Mouse (Mus musculus) forebrain, postnatal 0 days (tissue): ENCODE measurements around the gene Cdh13. TPM values are rescaled to one million over a fixed set of nuclear protein-coding genes. Genes with fewer than 3 reads are reported as not detected.

Experiments
- ATAC-seq: fragments of 200-750 bp; cut with Nextera tagmentation; 2 replicates; pipeline ENCODE4 v1.8.0; 2017; ENCODE audit warnings: mild to moderate bottlenecking, moderate library complexity
- DNase-seq: peaks from one replicate; pipeline ENCODE4 v3.0.0-alpha.2; 2015
- H3K27ac ChIP-seq: fragments of 300-500 bp; sonication (generic); 2 replicates; pipeline ENCODE4 v1.5.1; 2014; ENCODE audit warnings: low read depth, mild to moderate bottlenecking, antibody characterized with exemption, low read length, moderate library complexity, mixed read lengths
- H3K27me3 ChIP-seq: fragments of 300-500 bp; sonication (generic); 2 replicates; pipeline ENCODE4 v1.6.1; 2014; ENCODE audit warnings: mild to moderate bottlenecking, low read length, mixed read lengths; ENCODE audit not compliant: insufficient read depth
- H3K36me3 ChIP-seq: fragments of 300-500 bp; sonication (generic); 2 replicates; pipeline ENCODE4 v1.6.1; 2014; ENCODE audit warnings: mild to moderate bottlenecking, moderate library complexity; ENCODE audit not compliant: insufficient read depth
- H3K4me1 ChIP-seq: fragments of 300-500 bp; sonication (generic); 2 replicates; pipeline ENCODE4 v1.6.1; 2014; ENCODE audit warnings: antibody characterized with exemption; ENCODE audit not compliant: insufficient read depth
- H3K4me2 ChIP-seq: fragments of 300-500 bp; sonication (generic); 2 replicates; pipeline ENCODE4 v1.6.1; 2014; ENCODE audit warnings: low read depth, mild to moderate bottlenecking, moderate library complexity
- H3K4me3 ChIP-seq: fragments of 300-500 bp; sonication (generic); 2 replicates; pipeline ENCODE4 v1.5.1; 2014; ENCODE audit warnings: low read depth, low read length, mixed read lengths
- H3K9ac ChIP-seq: fragments of 300-500 bp; sonication (generic); 2 replicates; pipeline ENCODE4 v1.6.1; 2014; ENCODE audit warnings: mild to moderate bottlenecking
- H3K9me3 ChIP-seq: fragments of 300-500 bp; sonication (generic); 2 replicates; pipeline ENCODE4 v1.6.1; 2016; ENCODE audit warnings: low read length
- CTCF ChIP-seq: sonication (generic); IDR thresholded peaks from 2 replicates; pipeline ENCODE4 v1.5.1; 2016; ENCODE audit warnings: antibody characterized with exemption, control low read depth, low read depth
- WGBS: fragments of 180-500 bp; shearing (Covaris S2); extraction: QIAGEN DNeasy Blood & Tissue Kit; methylation state at CpG from one replicate; pipeline ENCODE4 v1.1.7; 2014; 5-methylcytosine and 5-hydroxymethylcytosine counted together
- polyA plus RNA-seq: library from polyadenylated mRNA; unstranded; fragments of >200 nt; fragmentation: Nextera tagmentation; extraction: Ambion mirVana; gene quantifications from 2 replicates; pipeline ENCODE4 v1.2.1, GENCODE M21; 2015
- total RNA-seq: library from RNA; depleted of rRNA; stranded (reverse); fragments of >200 nt; gene quantifications from 2 replicates; pipeline ENCODE4 v1.2.3, GENCODE M21; 2014

The Cdh13 gene
- total and polyA plus RNA-seq, 2 experiments from 2014 or later = 127 to 154 TPM

DNA sequence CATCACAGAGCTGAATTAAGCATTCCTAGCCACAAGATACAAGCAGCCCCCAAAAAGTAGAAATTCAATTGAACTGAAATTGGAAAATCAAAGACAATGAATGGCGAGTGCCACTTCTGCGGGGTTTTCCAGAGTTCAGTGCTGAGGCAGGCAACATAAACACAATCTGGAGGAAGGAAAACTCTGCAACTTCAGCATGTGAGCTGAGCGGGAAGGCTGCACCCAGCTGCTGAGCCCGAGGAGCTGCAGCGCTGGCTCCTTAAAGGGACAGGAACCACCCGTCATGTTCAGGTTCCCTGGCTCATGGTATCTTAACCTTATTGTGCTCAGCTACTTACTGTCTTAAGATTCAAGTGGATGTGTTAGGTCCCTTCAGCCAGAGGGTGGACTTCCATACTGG is 814.7 kb downstream of the Cdh13 start:
- ATAC-seq (peak; percentile 69), DNase-seq (peak; percentile 41)
- Histone ChIP-seq H3K27me3 (no peaks in the 10 kb centered on the region), H3K27ac (peak overlapping the region; percentile 41; the same call in 1 of the 2 replicates), H3K4me1 (peaks cover 11% of the 10 kb centered on the region; the same call in 1 of the 2 replicates), H3K4me3 (no peak overlapping the region), H3K9ac (no peak overlapping the region), H3K4me2 (no peak overlapping the region), H3K9me3 (no peaks in the 10 kb centered on the region), H3K36me3 (no peaks in the 10 kb centered on the region)
- TF ChIP-seq CTCF = no peak
- WGBS = 30% methylated on average over 6 of the region's 6 CpGs

GRCm38 (mm10) chr8:119102871-119103270 is 819.3 kb downstream of the Cdh13 start:
- H3K36me3 ChIP-seq = no peaks in the 10 kb centered on the region
- no peak overlapping the region for H3K9ac ChIP-seq
- no peaks in the 10 kb centered on the region for H3K27me3 ChIP-seq
- no peaks in the 10 kb centered on the region for H3K9me3 ChIP-seq
- no peak overlapping the region for H3K4me2 ChIP-seq
- H3K4me1 ChIP-seq = peaks cover 8% of the 10 kb centered on the region; the same call in 1 of the 2 replicates
- no peak for TF ChIP-seq CTCF
- H3K27ac ChIP-seq = no peak overlapping the region
- ATAC-seq = peak; percentile 43; the same call in 1 of the 2 replicates
- H3K4me3 ChIP-seq = no peak overlapping the region
- 31% methylated on average over 6 of the region's 6 CpGs for WGBS
- DNase-seq = no peak

- 79% methylated on average over 7 of the region's 7 CpGs for WGBS
- no peaks in the 10 kb centered on the region for H3K36me3 ChIP-seq
- H3K4me2 ChIP-seq = no peak overlapping the region
- H3K4me1 ChIP-seq = no peaks in the 10 kb centered on the region
- no peak overlapping the region for H3K27ac ChIP-seq
- H3K4me3 ChIP-seq = no peak overlapping the region
- no peak overlapping the region for H3K9ac ChIP-seq
- DNase-seq = no peak
- no peak for TF ChIP-seq CTCF
- H3K27me3 ChIP-seq = no peaks in the 10 kb centered on the region
- H3K9me3 ChIP-seq = no peaks in the 10 kb centered on the region
- no peak for ATAC-seq
These were observed 826.1 kb downstream of the Cdh13 start for GRCm38 (mm10) chr8:119109655-119110054.

DNA sequence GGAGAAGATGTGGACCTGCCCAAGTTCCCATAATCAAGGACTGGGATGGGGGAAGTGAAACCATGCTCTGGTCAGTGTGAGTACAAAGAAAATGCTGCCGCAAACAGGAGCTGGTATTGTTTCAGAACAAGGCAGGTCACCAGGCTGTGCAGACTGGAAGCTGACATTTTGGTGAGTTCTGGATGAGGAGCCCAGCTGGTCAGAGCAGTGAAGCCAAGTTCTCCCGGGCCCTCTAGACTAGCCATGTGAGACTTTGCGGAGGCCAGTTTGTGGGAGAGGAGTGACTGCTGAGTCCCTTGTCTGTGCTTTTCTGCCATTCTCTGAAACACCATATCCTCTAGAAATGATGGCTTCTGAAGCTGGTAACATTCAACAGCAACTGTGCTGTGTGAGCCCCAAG is 829.3 kb downstream of the Cdh13 start:
- Histone ChIP-seq H3K27ac (no peak overlapping the region), H3K9ac (no peak overlapping the region), H3K36me3 (no peaks in the 10 kb centered on the region), H3K27me3 (no peaks in the 10 kb centered on the region), H3K4me2 (no peak overlapping the region), H3K4me3 (no peak overlapping the region), H3K4me1 (no peaks in the 10 kb centered on the region), H3K9me3 (no peaks in the 10 kb centered on the region)
- ATAC-seq = no peak
- no peak for TF ChIP-seq CTCF
- DNase-seq = no peak
- WGBS = 91% methylated on average over 3 of the region's 3 CpGs

DNA sequence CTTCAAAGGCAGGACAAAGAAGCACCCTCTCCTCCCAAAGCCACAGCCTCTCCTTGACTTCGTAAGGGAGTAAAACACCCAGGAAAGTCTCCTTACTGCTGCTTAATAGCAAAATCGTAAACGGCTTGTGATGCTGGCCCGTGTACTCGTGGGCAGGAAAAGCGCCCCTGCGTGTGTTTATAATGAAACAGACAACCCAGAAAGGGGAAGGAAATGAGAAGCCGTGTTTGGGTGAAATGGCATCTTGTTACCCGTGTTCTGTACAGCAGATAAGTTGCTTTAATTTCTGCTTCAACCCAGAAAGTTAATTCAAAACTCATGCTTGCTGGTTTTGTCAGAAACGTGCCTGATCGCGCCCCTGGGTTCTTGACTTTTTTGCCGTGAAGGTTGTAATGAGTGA is 837.7 kb downstream of the Cdh13 start:
- no peak for TF ChIP-seq CTCF
- ATAC-seq = no peak
- WGBS = 82% methylated on average over 13 of the region's 13 CpGs

GRCm38 (mm10) chr8:119127841-119128240 is 844.3 kb downstream of the Cdh13 start:
- ATAC-seq = no peak
- DNase-seq = peak; percentile 29
- Histone ChIP-seq H3K9ac (no peak overlapping the region), H3K4me1 (no peaks in the 10 kb centered on the region), H3K36me3 (no peaks in the 10 kb centered on the region), H3K9me3 (no peaks in the 10 kb centered on the region), H3K27me3 (no peaks in the 10 kb centered on the region), H3K4me2 (no peak overlapping the region), H3K27ac (no peak overlapping the region), H3K4me3 (no peak overlapping the region)
- 21% methylated on average over 8 of the region's 8 CpGs for whole genome bisulfite sequencing
- TF ChIP-seq CTCF = no peak

More for the DNA sequence above, 837.7 kb downstream of the Cdh13 start:
- H3K4me2 ChIP-seq = no peak overlapping the region
- H3K4me3 ChIP-seq = no peak overlapping the region
- no peak overlapping the region for H3K27ac ChIP-seq
- H3K36me3 ChIP-seq = no peaks in the 10 kb centered on the region
- no peaks in the 10 kb centered on the region for H3K27me3 ChIP-seq
- H3K9ac ChIP-seq = no peak overlapping the region
- H3K9me3 ChIP-seq = no peaks in the 10 kb centered on the region
- H3K4me1 ChIP-seq = no peaks in the 10 kb centered on the region
- no peak for DNase-seq

GRCm38 (mm10) chr8:119128266-119128665 is 844.7 kb downstream of the Cdh13 start:
- no peak for TF ChIP-seq CTCF
- H3K9ac ChIP-seq = no peak overlapping the region
- WGBS = 69% methylated on average over 3 of the region's 3 CpGs
- H3K27me3 ChIP-seq = no peaks in the 10 kb centered on the region
- H3K27ac ChIP-seq = no peak overlapping the region
- H3K4me3 ChIP-seq = no peak overlapping the region
- H3K4me1 ChIP-seq = no peaks in the 10 kb centered on the region
- H3K9me3 ChIP-seq = no peaks in the 10 kb centered on the region
- ATAC-seq (no peak), DNase-seq (no peak)
- no peak overlapping the region for H3K4me2 ChIP-seq
- no peaks in the 10 kb centered on the region for H3K36me3 ChIP-seq
